Mouse (Mus musculus) forelimb bud, embryonic 11.5 days (tissue): Measurements from ENCODE around the gene Supt6.
"Not testable (repeated sequence)": the region's sequence is repeated elsewhere in the genome, so short reads cannot be mapped to it uniquely, and the experiment has no call there.

ENCODE experiments used
- DNase-seq: peaks from one replicate; pipeline ENCODE4 v3.0.0-alpha.2; 2012; ENCODE audit warnings: low read depth, low spot score

The Supt6 gene

DNA sequence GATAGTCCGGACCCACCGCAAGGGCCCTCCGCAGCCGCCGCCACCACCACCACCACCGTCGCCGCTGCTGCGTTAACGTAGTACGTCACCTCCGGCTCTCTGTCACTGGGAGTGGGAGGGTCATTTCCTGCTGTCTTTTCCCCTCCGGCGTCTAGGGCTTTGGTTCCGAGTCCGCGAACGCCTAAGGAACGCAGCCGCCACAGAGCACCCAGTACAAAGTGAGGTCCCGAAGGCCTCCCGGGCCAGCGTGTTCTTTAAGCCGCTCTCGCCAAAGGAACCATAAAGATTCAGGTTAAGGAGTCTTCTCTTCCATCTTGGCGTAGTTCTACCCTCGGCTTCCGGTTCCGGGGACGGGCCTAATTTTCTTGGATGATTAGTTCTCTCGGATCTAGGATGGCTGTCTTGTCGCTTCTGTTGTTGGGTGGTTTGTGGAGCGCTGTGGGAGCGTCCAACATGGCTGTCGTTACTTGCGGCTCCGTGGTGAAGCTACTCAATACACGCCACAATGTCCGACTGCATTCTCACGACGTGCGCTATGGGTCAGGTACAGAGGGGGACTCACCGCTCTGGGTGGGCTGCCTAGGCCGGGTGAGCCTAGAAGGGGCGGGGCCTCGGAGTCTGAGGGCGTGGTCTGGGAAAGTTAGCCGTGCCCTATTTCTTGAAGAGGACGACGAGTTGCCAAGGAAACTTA is at the start of gene Supt6, which contains the start of gene Sdf2:
Supt6 (minus strand) TSS at position 361 of the 691 bp plus-strand sequence.
Sdf2 (plus strand) TSS at position 120 of the 691 bp plus-strand sequence.
- DNase-seq, result peak; percentile 84

GRCm38 (mm10) chr11:78294585-78294984 is 48.8 kb upstream of the Supt6 start:
- DNase-seq, result no peak

DNA sequence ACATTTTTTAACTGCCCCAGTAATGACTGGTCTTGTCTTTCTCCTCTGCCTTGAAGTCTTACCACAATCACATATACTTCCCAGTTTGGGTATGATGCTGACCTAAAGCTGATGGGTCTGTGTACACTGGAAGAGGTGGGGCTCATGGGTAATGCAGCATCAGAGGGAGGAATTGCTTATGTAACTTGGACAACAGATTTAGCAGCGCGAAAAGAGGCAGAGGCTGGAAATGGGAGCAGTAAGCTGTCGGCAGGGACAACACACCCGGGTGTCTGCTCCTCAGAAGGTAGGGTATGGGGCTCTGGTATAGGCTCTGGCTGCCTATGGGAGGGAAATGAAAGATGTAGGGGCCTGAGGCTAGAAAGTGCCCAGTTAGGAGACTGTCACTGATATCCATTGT is 44.9 kb upstream of the Supt6 start, which contains the start of gene BC030499:
BC030499 (plus strand) TSS at position 188 of the 400 bp plus-strand sequence.
- DNase-seq, result no peak

DNA sequence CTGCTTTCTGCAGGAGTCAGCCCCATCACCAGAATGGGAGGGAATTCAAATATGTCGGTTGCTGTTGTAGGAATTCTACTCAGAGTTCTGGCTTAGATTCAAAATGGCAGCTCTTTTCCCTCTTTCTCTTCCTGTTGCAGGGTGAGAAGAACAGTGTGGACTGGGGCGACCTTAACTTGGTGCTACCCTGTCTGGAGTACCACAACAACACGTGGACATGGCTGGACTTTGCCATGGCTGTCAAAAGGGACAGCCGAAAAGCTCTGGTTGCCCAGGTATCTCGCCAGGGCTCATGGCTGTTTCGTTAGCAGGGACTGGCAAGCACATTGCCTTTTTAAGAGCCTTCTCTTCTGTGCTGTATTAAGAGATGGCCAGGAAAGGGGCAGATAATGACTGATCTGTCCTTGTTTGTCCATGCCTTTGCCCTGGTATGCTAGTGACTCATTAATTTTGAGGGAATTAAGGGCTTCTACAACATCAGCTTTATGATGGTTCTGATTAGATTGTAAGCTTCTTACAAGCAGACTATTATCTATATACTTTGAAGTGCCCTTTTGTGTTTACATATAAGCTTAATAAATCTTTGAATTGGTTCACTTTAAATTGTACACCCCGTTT is 43.5 kb upstream of the Supt6 start:
- no peak for DNase-seq

GRCm38 (mm10) chr11:78279586-78279985 is 33.8 kb upstream of the Supt6 start:
- DNase-seq, result no peak

DNA sequence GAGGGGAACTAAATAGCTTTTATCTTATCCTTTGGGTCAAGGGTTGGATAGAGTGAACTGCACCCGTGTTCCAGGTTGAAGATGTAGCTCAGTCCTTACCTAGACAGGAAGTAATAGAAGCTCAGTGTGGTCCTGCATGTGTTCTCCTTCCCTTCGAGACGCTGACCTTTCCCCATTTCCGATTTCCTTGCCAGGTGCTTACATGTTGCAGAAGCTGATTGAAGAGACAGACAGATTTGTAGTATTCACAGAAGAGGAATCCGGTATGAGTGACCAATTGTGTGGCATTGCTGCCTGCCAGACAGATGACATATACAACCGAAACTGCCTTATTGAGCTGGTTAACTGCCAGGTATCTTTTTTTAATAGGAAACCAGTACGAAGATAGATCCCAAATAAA is 33.1 kb upstream of the Supt6 start:
- no peak for DNase-seq

GRCm38 (mm10) chr11:78276169-78276568 is 30.4 kb upstream of the Supt6 start:
- DNase-seq, result not testable (repeated sequence)

- DNase-seq, result no peak
Measured at GRCm38 (mm10) chr11:78275596-78275995, 29.8 kb upstream of the Supt6 start.

GRCm38 (mm10) chr11:78271986-78272385 is 26.2 kb upstream of the Supt6 start:
- no peak for DNase-seq

DNA sequence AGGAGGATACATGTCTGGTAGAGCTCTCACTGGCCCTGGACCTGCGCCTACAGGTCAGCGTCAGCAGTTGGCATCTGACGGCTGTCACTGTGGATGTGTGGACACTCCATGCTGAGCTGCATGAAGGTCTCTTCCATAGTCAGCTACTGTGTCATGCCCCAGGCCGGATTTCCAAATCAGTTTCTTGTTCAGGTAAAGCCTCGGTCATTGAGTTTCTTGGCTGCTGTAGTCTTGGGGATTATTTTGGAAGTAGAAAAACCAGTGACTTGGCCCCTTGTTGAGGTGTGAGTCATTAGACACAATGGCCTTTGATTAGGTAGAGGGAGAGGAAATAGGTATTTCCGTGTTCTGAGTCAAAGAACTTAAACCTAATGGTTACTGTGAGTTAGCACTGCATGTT is 19.8 kb upstream of the Supt6 start:
- DNase-seq, result no peak

DNA sequence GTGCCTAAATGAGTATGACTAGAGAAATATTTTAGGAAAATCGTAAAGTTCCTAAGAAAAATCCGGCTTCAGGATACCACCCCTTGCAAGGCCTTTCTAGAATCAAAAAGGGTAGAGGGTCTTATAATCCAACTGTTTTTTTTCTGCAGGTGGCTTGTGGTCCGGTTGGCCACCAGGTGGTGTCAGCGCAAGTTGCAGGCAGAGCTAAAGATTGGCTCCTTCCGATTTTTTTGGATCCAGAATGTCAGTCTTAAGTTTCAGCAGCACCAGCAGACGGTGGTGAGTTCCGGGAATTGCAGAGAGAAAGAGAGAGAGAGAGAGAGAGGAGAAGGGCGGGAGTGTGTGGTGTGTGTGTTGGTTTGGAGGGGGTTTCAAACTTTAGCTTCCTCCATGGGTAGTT is 16.8 kb upstream of the Supt6 start:
- DNase-seq, result peak; percentile 81

DNA sequence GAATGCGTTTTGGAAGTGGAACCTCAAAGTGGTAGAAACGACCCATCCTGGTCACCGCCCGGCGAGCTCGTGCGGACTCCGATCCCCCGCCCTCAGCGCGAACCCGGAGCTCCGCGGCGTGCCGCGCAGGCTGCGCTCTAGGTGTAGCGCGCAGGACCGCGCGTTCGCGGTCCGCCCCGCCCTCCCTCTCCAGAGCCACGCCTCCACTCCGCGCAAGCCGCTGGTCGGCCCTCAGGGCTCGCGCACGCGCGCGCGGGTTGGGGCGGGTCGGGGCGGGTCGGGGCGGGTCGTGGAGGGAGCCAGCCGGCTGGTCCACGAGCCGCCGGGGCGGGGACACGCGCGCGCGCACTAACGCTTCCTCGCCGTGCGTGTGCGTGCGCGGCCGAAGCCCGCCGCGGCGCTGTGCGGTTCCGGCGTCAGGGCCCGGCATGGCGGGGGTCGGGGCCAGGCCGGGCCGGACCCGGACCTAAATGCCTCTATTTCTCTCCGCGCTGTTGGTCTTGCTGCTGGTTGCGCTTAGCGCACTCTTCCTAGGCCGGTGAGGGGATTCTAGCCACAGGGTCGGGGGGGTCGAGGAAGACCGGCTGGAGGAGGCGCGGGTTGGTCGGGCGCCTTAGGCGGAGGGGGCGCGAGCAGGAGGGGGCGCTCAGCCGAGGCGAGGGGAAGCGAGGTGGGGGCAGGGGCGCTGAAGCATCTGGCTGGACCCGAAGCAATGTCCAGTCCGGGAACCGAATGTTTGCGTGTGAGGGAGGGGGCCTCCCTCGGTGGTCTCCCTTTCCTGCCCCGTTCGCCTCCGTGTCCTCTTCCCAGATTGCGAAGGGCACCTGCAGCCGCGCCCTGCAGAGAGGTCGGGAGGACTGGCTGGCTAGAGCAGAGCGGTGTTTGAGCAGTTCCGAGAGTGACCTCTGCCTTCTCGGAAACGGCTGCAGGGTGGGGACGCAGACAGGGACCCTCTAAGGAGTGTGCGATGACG is 15.9 kb upstream of the Supt6 start, which contains the start of gene 2610507B11Rik:
2610507B11Rik (plus strand) TSS at position 373 of the 973 bp plus-strand sequence.
- peak; percentile 97 for DNase-seq

DNA sequence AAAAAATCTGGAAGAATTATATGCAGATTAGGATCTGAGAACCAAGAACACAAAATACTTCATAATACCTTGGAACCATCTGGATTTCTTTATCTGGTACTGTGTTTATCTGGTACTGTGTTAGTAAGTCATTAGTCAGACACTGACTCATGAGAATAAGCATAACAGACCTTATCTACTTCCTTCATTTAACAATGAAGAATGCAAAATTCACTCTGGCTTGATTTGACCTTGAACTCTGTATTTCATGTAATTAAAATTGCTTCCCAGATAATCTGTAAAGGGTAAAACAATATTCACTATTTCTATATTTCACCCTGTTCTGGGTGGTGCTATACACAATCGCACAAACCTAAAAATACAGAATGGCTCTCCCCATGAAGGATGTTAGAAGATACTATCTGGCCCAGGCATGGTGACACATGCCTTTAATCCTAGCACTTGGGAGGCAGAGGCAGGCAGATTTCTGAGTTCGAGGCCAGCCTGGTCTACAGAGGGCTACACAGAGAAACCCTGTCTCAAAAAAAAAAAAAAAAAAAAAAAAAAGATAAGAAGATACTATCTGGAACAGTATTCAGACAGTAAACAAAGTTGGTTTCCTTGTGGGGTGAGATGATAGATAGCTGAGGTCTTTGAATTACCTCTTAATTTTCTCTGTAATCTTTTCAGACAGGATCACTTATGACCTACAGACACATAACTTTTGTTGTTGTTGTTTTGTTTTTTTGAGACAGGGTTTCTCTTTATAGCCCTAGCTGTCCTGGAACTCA is 14.9 kb upstream of the Supt6 start:
- DNase-seq, result no peak

GRCm38 (mm10) chr11:78256618-78257017 is 10.8 kb upstream of the Supt6 start:
- DNase-seq, result no peak

DNA sequence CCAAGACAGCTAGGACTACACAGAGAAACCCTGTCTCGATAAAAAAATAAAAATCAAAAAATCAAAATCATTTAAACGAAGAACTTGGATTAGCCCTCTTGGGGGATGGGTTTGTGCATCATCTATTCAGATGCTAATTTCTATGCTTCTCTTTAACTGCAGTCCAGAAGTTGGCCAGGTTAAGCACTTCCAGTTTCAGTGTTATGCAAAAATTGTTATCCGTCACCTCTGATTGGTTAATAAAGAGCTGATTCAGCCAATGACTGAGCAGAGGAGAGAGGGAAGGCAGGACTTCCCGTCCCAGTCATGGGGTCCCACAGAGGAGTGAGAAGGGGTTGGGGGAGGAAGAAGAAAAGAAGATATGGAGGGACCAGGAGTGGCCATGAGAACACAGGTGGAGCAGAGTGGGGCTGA is 1.9 kb upstream of the Supt6 start:
- DNase-seq, result no peak

DNA sequence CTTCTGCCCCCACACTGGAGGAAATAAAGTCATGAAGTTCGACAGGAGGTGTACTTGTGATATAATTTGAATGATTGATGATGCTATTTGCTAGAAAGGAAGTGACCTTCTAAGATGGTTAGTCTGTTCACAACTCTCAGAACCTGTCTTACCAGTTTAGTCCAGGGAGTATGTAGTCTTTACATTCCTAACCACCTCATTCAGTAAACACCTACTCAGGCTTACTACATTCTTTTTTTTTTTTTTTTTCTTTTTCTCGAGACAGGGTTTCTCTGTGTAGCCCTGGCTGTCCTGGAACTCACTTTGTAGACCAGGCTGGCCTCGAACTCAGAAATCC is 1.2 kb upstream of the Supt6 start:
- peak; percentile 20 for DNase-seq

GRCm38 (mm10) chr11:78246318-78247011 is 678 bp upstream of the Supt6 start:
- DNase-seq, result no peak

- DNase-seq, result no peak
Measured at GRCm38 (mm10) chr11:78245261-78245626, 543 bp downstream of the Supt6 start.

DNA sequence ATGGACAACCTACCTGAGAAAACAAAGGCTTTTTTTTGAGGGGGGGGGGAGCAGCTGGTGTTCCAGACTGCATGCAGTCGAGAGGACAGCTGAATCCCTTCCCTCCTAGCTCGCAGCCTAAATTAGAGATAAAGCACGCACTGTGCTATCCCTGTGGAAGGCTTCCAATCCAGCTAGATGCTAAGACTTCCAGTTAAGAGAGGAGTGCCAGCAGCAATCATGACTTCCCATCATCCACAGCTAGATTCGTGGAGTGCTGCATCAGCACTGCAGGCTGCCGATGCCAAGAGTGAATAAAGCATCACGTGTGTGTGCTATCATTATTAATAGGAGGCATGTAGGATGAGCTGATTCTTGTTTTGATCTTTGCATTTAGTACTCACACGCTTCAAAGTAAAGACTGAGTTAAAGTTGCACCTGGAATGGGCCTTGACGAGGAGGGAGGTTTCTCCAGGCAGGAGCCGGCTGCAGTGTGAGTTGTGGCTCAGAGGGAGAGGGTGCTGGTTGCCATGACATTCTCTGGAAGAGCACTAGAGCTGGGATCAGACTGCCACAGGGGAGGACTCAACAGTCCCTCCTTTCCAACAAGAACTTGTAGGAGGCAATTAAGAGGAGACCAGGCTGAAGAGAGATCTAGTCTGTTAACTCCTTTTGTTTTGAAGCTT is 5.5 kb downstream of the Supt6 start:
- DNase-seq, result no peak

- DNase-seq, result no peak
Measured at GRCm38 (mm10) chr11:78231518-78231917, 14.3 kb downstream of the Supt6 start.
